Mouse (Mus musculus) heart, embryonic 11.5 days (tissue): ENCODE measurements around the gene Vrk1. TPM values are rescaled to one million over a fixed set of nuclear protein-coding genes. Genes with fewer than 3 reads are reported as not detected.
A peak's percentile ranks its signal among the peaks of the same experiment; 100 is the strongest.

ENCODE experiments used
- ATAC-seq: fragments of 200-750 bp; cut with Nextera tagmentation; replicated peaks from 2 replicates; pipeline ENCODE4 v1.8.0; 2017; ENCODE audit warnings: moderate library complexity; ENCODE audit not compliant: insufficient number of reproducible peaks, low FRiP score, low TSS enrichment
- H3K27ac ChIP-seq: fragments of 300-500 bp; sonication (generic); 2 replicates; pipeline ENCODE4 v1.5.1; 2014; ENCODE audit warnings: mild to moderate bottlenecking, low read depth, low read length
- H3K27me3 ChIP-seq: fragments of 300-500 bp; sonication (generic); 2 replicates; pipeline ENCODE4 v1.6.1; 2014; ENCODE audit warnings: mild to moderate bottlenecking, low read length, mixed read lengths; ENCODE audit not compliant: control insufficient read depth, insufficient read depth
- H3K36me3 ChIP-seq: fragments of 300-500 bp; sonication (generic); 2 replicates; pipeline ENCODE4 v1.6.1; 2014; ENCODE audit warnings: mild to moderate bottlenecking, low read length, moderate library complexity, mixed read lengths; ENCODE audit not compliant: control insufficient read depth, insufficient read depth
- H3K4me1 ChIP-seq: fragments of 300-500 bp; sonication (generic); 2 replicates; pipeline ENCODE4 v1.6.1; 2014; ENCODE audit warnings: low read length; ENCODE audit not compliant: control insufficient read depth, insufficient read depth
- H3K4me2 ChIP-seq: fragments of 300-500 bp; sonication (generic); 2 replicates; pipeline ENCODE4 v1.6.1; 2014; ENCODE audit warnings: mild to moderate bottlenecking, moderate library complexity
- H3K4me3 ChIP-seq: fragments of 300-500 bp; sonication (generic); 2 replicates; pipeline ENCODE4 v1.5.1; 2014; ENCODE audit warnings: low read depth, low read length
- H3K9ac ChIP-seq: fragments of 300-500 bp; sonication (generic); 2 replicates; pipeline ENCODE4 v1.6.1; 2014; ENCODE audit warnings: mild to moderate bottlenecking, low read depth, low read length, moderate library complexity
- H3K9me3 ChIP-seq: fragments of 300-500 bp; sonication (generic); replicated peaks from 2 replicates; pipeline ENCODE4 v1.6.1; 2016; ENCODE audit warnings: low read length; ENCODE audit not compliant: control insufficient read depth
- WGBS: fragments of 180-500 bp; shearing (Covaris S2); extraction: QIAGEN DNeasy Blood & Tissue Kit; methylation state at CpG from one replicate; pipeline ENCODE4 v1.1.7; 2014; ENCODE audit not compliant: insufficient replicate concordance; 5-methylcytosine and 5-hydroxymethylcytosine counted together
- polyA plus RNA-seq: library from polyadenylated mRNA; unstranded; fragments of >200 nt; fragmentation: Nextera tagmentation; extraction: Ambion mirVana; gene quantifications from 2 replicates; pipeline ENCODE4 v1.2.1, GENCODE M21; 2014

Vrk1 gene
- 49.8 and 52.4 TPM in 2 replicates for polyA plus RNA-seq

- H3K27ac ChIP-seq: peak within 1 kb of the TSS; percentile 30; the same call in 1 of the 2 replicates
- H3K4me1 ChIP-seq: 0 out of 2 replicates have a peak, but pooled peaks cover 5% of the 10 kb centered on the region
- peak within 1 kb of the TSS; percentile 80 for H3K9ac ChIP-seq
- H3K36me3 ChIP-seq: no peaks in the 10 kb centered on the region
- H3K9me3 ChIP-seq: 0 out of 2 replicates have a peak, but pooled peaks cover 2% of the 10 kb centered on the region
- peak within 1 kb of the TSS; percentile 85 for H3K4me3 ChIP-seq
- H3K4me2 ChIP-seq: peak within 1 kb of the TSS; percentile 65
- peak; percentile 98 for ATAC-seq
- under 1% methylated on average over 70 of the region's 72 CpGs for WGBS
- no peaks in the 10 kb centered on the region for H3K27me3 ChIP-seq
Measured at GRCm38 (mm10) chr12:106010065-106010915, at the start of gene Vrk1. Vrk1 (plus strand) TSS chr12:106010228.

- Histone ChIP-seq H3K27ac (no peak overlapping the region), H3K4me1 (peaks cover 14% of the 10 kb centered on the region), H3K4me3 (no peak overlapping the region), H3K9ac (no peak overlapping the region), H3K4me2 (no peak overlapping the region), H3K27me3 (peaks cover 21% of the 10 kb centered on the region), H3K36me3 (no peaks in the 10 kb centered on the region), H3K9me3 (no peaks in the 10 kb centered on the region)
- ATAC-seq: no peak
- WGBS: 22% methylated on average over 19 of the region's 19 CpGs
Measured at GRCm38 (mm10) chr12:105960592-105961330, 49.3 kb upstream of the Vrk1 start.

DNA sequence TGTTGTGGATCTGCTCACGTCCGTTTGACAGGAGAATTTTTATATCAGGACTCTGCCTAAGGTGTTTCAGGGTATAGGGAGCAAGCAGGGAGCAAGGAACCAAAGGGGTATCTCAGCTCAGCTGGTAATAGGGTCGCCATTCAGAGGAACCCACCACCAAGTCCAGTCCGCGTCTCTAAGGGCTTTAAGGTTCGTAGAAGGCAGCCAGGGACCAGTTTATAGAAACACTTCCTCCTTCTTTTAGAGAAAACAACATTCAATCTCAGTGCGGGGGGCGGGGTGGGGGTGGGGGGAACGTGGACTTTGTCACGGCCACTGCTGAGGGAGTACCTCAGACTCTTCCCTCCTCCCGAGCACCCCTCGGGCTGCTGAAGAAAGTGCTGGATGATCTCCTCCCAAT is 48.4 kb upstream of the Vrk1 start:
- WGBS: 7% methylated on average over 12 of the region's 12 CpGs
- ATAC-seq: no peak

GRCm38 (mm10) chr12:105962103-105963011 is 47.7 kb upstream of the Vrk1 start:
- Histone ChIP-seq H3K9me3 (no peaks in the 10 kb centered on the region), H3K27me3 (peaks cover 21% of the 10 kb centered on the region), H3K4me3 (peak overlapping the region; percentile 61), H3K36me3 (no peaks in the 10 kb centered on the region), H3K4me2 (peak overlapping the region; percentile 97), H3K27ac (no peak overlapping the region), H3K9ac (peak overlapping the region; percentile 62), H3K4me1 (peaks cover 8% of the 10 kb centered on the region; the same call in 1 of the 2 replicates)
- 2% methylated on average over 37 of the region's 37 CpGs for WGBS
- ATAC-seq: peak; percentile 77

More for the DNA sequence above, 48.4 kb upstream of the Vrk1 start:
- Histone ChIP-seq H3K4me1 (peaks cover 8% of the 10 kb centered on the region; the same call in 1 of the 2 replicates), H3K9me3 (no peaks in the 10 kb centered on the region), H3K9ac (no peak overlapping the region), H3K4me2 (peak overlapping the region; percentile 97), H3K27me3 (peaks cover 21% of the 10 kb centered on the region), H3K4me3 (peak overlapping the region; percentile 14; the same call in 1 of the 2 replicates), H3K36me3 (no peaks in the 10 kb centered on the region), H3K27ac (no peak overlapping the region)

- Histone ChIP-seq H3K36me3 (no peaks in the 10 kb centered on the region), H3K9me3 (no peaks in the 10 kb centered on the region), H3K27me3 (peaks cover 21% of the 10 kb centered on the region), H3K27ac (no peak overlapping the region), H3K9ac (peak overlapping the region; percentile 62), H3K4me3 (peak overlapping the region; percentile 61), H3K4me1 (peaks cover 8% of the 10 kb centered on the region; the same call in 1 of the 2 replicates), H3K4me2 (peak overlapping the region; percentile 97)
- 4% methylated on average over 30 of the region's 30 CpGs for WGBS
- 0 out of 2 replicates have a peak, but pooled peaks have one; percentile 29 for ATAC-seq
Measured at GRCm38 (mm10) chr12:105963012-105963572, 46.9 kb upstream of the Vrk1 start.

DNA sequence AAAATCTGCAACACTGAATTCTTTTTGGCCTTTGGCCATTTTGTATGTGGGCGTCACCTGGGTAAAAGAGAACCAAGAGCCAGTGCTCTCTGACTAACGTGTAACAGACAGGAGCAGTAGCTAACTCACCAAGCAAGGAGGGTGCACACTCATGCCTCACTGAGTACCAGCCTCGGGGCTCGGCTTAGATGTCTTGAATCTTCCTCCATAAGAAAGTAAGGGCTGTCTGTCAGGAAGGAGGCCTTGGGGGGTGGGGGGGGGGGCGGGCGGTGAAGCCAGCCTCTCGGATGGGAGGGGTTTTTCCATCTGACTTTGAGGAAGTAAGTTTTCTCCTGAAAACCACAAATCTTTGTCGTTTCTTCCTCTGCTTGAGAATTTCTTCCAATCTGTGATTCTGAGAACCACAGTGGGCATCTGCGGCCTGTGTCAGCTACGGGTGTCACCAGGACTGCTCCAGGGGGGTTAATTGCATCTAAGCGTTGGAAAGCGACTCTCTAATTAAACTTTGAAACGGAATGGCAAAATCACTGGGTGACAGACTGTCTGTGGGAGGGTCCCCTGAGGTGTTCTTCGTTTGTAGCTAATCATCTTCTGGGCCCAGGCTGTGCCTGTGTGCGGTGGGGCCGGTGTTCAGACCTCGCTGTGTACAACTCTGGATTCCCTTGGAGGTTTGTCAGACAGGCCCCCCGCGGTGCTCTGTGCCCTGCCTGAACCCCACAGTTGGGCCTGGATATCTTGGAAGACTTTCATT is 43.0 kb upstream of the Vrk1 start:
- H3K27ac ChIP-seq: no peak overlapping the region
- 44% methylated on average over 19 of the region's 19 CpGs for WGBS
- ATAC-seq: no peak
- H3K4me1 ChIP-seq: peaks cover 5% of the 10 kb centered on the region; the same call in 1 of the 2 replicates
- H3K4me2 ChIP-seq: peak overlapping the region; percentile 62
- peak overlapping the region; percentile 28 for H3K4me3 ChIP-seq
- no peak overlapping the region for H3K9ac ChIP-seq
- no peaks in the 10 kb centered on the region for H3K9me3 ChIP-seq
- peaks cover 1% of the 10 kb centered on the region; the same call in 1 of the 2 replicates for H3K27me3 ChIP-seq
- no peaks in the 10 kb centered on the region for H3K36me3 ChIP-seq

DNA sequence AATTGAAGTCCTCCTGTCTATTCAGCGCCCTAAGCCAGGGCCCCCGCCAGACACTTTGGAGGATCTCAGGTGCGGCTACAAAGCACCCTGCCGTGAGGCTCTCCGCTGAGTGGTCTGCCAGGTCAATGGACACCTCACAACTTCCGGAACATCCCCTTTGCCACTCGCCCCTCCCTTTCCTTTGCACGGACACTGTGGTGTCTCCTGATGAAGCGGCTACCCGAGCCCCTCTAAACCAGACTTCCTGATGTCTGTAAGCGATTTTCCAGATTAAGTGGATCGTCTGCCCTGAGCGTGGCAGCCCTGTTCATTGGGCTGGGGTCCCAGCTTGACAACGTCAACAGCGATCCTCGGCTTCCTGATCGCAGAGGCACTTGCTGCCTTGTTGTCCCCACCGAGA is 42.2 kb upstream of the Vrk1 start:
- Histone ChIP-seq H3K9me3 (no peaks in the 10 kb centered on the region), H3K27me3 (no peaks in the 10 kb centered on the region), H3K36me3 (no peaks in the 10 kb centered on the region), H3K4me3 (peak overlapping the region; percentile 28), H3K4me1 (peaks cover 3% of the 10 kb centered on the region; the same call in 1 of the 2 replicates), H3K9ac (peak overlapping the region; percentile 58), H3K27ac (no peak overlapping the region), H3K4me2 (peak overlapping the region; percentile 62)
- WGBS: 9% methylated on average over 18 of the region's 18 CpGs
- ATAC-seq: no peak
